Mouse (Mus musculus) ZHBTc4 (cell line): ENCODE measurements around the gene 1810010D01Rik.

Source experiments
- DNase-seq: peaks from one replicate; pipeline ENCODE4 v3.0.0-alpha.2; 2011; ENCODE audit warnings: low read depth, low spot score

Gene 1810010D01Rik

DNA sequence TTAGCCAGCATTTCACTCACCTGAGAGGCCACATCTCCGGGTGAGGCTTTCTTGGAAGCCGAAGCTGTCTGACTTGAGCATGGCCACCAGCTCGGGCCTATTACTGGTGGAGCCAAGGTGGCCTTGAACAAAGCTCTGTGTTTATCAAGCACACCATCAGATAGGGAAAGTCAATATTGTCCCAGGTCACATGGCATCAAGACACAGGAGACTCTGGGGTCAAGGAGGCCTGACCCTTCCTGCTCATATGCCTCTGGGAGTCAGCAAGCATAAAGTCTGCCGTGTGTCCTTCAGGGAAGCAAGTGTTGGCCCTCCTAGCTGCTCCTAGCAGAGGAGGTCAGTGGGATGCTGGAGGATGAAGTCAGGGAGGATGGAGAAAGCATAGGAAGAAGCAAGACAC lies at the start of gene 1810010D01Rik:
1810010D01Rik (minus strand) TSS at position 114 of the 400 bp plus-strand sequence.
- DNase-seq = no peak

DNA sequence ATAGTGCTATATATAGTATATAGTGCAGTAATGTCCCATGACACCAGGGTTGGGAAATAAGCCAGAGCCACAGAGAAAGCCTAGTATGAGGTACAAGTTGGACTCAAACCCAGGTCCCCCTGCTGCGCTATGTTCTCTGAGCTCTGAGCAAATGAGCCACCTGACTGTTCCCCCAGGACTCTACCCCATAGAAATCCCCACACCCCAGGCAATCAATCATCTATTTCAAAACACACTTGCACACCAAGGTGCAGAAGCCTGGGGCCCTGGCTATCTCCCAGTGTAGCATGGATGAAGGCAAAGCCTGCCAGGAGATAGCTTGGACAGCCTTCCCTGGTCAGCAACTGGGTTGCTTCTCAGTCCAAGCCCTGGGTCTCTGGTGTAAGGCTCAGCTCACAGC lies 48.2 kb upstream of the 1810010D01Rik start:
- no peak for DNase-seq

DNA sequence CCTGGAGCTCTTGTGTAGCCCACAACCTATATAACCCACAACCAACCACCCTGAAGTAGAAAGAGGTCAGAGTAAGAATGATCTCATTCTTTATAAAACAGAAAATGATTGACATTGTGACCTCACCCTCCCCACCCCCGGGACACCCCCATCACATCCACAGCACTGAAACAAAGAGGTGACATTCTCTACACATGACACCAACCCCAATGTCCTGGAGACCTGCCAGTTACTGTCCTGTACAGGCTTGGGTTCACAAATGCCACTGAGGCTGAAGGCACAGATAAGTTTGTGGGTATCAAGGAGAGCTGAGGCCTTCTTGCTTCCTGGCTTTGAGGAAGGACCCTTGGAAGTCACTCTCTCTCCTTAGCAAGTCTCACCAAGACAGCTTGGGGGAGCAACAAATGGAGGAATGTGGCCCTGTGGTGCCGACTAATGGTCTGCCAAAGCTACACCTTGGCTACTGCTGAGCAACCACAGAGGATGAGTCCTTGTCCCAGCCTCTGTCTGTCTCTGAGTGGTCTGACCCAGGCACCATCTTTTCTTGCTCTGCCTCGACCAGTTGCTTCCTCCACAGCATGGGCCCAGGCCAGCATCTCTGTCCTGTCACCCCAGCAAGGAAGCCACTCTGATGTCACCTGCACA lies 46.2 kb upstream of the 1810010D01Rik start:
- DNase-seq = peak; percentile 36

DNA sequence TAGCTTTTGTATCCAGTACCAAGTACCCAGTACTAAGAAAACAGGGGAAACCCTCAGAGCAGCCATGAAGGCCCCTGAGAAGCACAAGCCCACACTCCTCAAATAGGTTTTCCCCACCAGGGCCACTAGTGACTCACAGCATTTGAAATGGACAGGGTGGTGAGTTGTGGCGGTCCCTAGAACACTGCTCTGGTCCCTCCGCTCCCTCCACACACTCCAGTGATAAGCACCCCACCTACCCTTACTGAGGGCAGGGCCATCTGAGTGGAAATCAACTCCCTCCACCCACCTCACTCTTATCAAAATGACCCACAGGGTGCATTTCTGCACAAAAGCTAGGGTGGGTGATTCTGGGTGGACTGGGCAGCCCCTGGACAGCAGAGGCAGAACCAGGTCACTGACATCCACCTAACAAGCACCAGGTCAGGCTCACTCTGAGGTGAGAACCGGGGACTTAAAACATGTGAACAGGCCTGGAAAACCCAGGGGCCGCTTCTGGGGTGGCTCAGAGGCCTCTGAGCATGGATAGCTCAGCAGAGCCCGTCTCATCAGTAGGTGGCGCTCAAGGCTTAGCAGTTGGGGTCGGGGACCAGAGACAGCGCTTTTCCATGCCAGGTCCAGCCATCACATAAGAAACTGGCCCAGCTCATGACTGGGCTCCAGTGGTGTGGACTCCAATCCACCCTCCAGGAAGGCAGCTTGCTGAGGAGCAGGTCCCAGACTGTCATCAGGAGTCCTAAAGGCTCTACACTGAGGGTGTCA lies 45.0 kb upstream of the 1810010D01Rik start:
- peak; percentile 60 for DNase-seq

DNA sequence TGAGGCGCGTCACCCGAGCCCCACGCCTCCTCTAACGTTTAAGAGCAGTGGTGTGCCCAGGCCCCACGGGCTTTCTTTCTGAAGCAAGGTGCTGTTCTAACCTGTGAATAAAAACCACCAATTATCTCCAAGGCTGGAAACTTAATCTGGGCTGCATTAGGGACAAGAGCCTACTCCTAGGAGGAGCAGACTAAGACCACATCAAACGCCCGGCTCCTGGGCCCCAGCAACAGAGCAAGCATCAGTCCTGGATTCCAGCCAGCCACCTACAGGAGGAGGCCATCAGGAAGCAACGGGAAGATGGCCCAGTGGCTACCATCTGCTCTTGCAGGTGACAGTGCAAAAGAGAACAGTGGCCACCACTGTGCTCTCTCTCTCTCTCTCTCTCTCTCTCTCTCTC lies 42.3 kb upstream of the 1810010D01Rik start:
- no peak for DNase-seq

DNA sequence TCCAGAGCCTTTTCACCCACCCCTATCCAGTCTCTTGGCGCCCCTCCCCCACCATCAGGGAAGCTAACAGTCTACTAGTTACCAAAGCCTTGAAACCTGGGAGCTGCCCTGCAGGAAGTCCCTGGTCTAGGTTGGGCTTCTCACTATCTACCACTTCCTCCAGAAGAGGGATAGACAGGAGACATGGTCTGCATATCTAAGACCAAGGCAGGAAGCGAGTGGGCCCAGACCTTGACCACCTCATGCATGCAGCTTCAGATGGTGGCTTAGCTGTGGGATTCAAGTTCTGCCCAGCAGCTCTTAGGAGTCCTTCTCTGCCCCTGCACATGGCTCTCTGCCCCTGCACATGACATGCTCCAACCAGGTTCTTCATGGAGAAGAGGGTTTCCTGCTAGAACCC lies 41.0 kb upstream of the 1810010D01Rik start:
- DNase-seq = no peak

DNA sequence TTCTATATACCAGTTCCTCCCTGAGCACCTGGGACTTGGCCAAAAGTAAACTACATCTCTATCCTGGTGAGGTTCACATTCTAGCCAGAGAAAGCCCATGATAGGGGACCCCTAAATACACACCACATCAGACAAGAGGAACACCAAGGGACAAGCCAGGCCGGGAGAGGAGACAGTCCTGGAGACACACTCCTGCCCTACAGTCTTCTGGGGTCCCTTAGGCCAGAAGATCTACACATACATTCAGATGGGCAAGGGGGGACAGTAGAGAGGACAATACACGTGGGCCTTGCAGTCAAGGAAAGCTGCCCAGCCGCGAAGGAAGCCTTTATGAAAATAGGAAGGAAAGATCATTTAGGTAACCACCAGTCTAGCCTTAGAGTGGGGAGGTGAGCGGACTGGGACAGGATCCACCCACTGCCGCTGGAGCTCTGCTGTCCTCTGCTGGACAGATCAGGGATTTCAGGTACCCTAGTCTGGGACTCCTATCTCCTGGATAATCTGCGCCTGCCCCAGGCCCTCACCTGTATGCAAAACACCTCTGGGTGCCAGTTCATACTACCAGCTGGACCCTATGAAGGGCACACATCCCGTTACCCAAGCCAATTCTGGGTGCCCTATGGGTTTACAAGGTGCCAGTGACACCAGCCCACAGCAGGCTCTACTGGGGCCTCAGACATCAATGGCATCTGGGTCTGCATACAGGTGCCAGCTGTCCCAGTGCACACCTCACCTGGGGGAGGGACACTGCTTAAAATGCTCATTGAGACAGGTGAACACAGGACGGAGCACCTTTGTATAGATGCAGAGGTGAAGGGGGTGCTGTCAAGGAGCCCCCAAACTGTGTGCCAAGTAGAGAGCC lies 35.2 kb upstream of the 1810010D01Rik start:
- DNase-seq = peak; percentile 77

DNA sequence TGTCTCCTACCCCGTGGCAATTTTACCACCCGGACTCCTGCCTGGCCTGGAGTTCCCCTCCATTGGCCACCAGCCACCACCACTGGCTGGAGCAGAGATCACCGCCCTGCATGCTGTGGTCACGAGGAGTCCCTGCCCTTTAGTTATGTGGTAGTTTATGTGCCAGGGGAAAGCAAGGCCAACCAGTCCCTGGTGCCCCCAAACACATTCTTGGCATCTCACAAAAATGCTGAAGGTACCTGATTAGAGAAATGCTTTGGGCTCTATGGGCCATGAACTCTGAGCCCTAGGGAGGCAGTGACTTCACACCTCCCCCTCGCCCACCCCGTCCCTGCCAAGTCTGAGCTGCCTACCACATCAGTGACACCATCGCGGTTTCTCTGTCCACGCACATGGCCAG lies 34.1 kb upstream of the 1810010D01Rik start:
- DNase-seq = no peak

DNA sequence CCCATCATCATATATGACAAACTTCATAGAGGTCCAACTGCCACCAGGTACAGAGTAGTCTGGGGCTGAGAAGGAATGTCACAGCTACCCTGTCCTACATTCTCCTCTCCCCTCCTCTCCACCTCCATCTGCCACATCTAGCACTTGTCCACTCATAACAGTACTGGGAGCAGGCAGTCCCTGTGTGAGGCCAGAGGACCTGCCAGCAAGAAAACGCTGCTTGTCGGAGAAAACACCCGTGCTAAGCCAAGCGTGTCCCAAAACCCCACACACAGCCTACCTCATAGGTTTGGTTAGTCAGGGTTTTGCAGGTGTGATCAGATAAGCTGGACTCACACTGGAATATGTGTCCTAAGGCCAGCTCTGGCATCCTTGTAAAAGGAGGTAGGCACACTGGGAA lies 33.0 kb upstream of the 1810010D01Rik start:
- DNase-seq = no peak

DNA sequence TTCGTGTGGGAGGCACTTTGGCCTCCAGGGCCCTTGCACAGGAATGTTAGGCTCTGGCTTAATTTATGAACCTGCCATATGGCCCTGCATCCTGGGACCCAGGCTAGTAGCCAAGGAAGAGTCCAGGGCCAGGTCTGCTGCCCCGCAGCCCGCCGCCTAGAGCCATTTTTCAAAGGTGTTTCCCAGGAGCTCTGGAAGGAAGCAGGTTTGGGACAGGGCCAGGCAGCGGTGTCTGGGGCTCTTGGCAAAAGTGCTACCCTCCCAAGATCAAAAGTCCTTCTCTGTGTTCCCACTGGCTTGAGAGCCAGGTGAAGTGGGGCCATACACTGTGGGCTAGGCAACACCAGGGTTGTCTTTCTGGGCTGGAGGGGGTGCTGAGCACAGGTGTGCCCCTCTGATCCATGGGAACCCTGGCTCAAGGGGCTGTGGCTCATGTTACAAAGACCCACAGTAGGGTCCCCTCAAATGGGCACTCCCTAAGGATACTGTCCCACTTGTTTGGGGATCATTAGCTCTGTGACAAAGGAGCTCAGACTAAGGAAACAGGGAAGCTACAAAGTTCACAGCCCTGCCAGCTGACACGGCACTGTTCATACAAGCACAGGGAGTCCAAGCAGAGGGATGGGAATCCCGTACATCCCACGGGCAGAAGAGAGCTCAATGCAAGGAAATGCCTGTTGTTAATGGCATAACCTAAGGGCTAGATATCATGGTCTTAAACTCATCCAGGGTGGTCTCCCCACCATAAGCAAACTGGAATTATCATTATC lies 32.0 kb upstream of the 1810010D01Rik start:
- no peak for DNase-seq

DNA sequence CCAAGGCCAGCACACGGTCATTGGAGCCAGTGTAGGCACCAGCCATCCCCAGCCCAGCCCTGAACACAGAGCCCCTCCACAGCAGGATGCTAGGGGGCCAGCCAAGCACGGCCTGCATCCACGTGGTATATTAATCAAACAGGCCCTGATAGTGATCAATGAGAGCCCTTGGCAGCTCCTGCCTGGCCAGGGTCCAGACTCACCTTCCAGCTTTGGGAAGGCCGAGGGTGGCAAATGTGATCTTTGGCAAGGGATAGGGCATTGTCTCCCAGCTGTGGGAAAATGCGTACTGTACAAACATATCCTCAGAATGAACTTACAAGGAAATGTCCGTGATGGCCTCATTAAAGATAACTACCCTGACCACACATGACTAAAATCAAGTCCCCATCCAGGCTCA lies 31.2 kb upstream of the 1810010D01Rik start:
- no peak for DNase-seq

DNA sequence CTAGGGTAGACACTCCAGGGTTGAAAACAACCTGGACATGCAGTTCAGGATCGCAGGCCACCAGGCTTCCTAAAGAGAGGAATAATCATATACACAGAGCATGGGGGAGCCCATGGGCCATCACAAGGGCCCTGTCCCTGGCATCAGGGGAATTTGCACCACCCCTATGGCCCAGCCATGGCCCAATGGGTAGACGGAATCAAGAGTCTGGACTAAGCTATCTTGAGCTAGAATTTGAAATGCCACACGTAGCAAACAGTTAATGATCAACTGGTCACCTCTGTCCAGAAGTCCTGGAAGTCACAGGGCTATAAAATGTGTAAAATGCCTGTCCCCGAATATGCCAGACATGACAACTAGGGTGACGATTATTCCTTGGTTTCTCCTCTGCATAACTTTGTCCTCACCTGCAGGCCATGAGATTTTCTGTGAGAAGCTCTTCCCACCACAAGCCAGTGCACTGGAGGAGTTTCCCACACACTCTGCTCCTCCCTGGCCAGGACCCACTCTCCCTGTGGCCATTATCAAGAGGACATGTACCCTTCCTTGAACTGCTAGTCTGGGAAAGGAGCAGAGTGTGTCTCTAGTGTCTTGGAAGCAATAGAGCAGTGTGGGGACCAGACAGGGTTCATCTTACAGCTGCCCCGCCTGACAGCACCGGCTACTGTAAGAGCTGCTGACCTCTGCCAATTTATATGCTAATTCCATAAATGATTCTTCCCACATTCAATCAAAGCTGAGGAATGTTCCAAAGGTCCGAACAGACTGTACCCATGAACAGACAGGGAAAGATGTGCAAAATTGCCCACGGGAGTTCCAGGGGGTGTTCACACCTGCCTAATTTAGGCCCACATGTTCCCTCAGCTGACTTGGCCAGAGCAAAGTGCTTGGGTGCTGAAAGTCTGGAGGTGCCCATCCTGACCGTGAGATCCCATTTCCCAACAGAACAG lies 27.2 kb upstream of the 1810010D01Rik start:
- no peak for DNase-seq

DNA sequence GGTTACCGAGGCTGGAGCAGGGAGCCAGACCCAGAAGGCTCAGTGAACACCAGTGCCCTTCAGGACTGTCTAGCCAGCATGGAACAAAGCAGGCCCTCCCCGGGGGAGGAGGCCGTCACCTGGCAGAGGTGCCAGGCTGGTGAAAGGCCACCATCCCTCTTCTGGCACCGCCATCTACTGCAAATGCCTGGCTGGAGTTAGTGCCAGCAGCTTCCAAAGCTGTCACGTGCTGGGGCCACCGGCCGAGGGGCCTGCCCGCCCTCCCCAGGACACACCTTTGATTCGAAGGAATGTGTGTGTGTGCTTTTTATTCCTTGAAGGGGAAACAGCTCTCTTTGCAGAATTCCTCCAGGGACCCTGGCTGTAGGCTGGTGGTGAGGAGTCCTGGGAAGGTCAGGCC lies 23.7 kb upstream of the 1810010D01Rik start:
- no peak for DNase-seq

DNA sequence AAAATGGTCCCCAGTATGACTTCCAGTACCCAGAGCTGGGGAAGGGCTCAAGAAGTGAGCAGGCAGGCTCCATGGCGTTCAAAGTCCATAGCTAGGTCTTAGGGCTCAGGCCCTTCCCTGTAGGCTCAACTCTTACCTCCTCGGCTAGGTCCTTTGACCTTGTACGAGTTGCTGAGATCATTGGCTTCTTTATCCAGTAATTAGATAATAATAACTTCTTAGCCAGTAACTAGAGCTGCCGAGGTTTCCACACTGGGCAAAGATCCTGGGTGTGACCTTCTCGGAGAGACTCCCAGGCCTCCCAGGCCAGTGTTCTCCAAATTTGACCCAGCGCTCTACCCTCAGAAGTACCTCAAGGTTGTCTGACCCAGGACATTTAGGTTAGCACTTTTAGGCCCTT lies 18.7 kb upstream of the 1810010D01Rik start:
- DNase-seq = no peak

DNA sequence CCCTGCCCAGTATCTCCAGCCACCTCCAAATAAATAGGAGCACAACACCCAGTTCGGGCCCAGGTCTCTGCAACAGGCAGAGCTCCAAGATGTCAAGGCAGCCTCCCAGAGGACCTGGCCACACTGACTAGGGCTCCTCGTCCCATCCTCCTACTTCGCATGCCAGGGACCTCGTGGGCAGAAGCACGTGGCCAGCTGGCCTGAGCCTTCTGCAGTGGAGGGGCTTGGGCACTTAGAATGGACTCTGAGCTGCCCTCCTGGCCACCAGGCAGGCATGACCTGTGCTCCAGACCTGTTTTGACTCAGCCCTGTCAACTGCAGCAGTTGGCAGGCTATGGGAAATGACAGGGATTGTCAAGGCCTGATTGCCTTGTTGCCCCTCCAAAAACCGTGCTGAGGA lies 17.7 kb upstream of the 1810010D01Rik start:
- DNase-seq = no peak

DNA sequence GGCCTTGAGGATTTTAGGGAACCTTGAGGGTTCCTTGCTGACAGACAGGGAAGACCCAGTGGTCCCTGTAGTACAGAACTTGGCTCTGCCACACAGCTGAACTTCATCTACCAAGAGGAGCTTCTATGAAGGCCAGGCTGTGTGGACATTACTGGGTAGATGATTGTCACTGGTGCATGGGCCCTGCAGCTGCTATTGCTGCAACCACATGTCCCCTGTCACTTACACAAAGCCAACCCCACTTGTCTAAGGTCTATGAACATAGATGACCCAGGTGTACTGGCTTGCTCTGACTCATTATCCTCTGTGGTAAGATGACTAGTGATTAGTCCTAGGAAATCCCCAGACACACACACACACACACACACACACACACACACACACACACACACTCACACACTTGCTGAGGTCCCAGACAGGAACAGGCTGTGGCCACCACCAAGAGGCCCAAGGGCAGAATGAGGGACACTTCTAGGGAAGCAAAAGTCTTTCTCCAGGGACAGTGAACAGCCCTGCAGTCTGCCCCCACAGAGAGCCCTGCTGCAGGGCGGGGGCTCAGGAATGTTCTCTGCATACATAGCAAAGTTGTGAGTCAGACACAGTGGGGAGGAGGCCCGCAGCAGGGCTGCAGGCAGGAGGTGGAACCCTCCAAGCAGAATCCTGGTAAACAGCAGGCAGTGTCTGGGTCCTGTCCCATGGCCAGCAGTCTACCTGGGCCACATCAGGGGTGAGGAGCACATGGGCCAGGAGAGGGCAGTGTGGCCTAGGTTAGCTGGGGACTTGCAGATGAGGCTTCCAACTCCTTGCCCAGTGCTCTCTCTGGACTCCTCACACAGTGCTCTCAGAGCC lies 14.1 kb upstream of the 1810010D01Rik start:
- DNase-seq = peak; percentile 45

DNA sequence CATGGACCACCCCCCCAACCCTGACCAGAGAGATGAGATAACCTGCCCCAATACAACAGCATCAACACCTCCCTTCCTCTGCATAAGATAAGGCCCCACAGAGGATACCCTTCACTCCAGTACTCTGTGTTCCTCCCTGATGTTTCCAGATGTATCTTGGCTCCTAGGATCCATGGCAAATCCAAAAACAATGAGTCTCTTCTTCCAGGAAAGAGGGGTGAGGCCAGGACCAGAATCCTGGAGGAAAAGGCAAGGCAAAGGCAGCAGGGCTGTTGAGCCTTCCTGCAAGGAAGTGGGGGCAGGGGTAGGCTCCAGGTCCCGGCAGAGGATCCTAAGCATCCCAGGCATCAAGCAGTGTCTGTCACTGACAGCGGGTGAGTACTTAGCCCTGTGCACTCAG lies 13.4 kb upstream of the 1810010D01Rik start:
- no peak for DNase-seq

DNA sequence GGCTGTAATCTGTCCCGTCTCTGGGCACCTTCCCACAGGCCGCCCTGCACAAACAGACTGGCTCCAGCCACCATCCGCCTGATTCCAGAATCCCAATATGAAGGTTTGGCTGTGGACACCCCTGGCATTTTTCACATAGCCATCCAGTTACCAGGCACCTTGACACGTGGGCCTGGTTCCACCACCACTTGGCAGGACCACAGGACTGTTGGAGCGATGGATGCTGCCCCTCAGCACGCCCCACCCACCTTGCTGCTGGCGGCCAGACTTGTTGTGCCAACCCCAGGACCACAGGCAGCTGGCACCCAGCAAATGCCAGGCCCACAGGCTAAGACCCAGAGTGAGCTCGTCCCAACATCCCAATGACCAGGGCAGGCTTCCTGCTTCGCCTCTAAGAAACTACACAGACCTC lies 11.5 kb upstream of the 1810010D01Rik start:
- no peak for DNase-seq

DNA sequence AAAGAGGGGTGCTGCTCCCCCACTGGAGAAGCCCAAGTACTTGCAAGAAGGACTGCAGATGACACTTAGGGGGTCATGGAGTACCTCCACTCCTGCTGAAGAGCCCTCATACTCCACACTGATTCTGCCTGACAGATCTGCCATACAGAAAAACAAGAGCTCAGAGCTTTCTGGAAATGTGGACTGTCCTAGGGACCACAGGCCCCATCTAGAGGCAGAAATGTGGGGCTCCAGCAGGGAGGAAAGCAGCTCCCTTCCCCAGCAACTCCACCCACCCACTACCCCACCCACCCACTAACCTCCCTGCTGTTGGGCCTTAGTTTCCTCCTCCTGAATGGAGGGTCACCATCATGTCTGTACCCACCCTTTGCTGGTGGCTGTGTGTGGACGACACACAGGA lies 8.7 kb upstream of the 1810010D01Rik start:
- peak; percentile 53 for DNase-seq

DNA sequence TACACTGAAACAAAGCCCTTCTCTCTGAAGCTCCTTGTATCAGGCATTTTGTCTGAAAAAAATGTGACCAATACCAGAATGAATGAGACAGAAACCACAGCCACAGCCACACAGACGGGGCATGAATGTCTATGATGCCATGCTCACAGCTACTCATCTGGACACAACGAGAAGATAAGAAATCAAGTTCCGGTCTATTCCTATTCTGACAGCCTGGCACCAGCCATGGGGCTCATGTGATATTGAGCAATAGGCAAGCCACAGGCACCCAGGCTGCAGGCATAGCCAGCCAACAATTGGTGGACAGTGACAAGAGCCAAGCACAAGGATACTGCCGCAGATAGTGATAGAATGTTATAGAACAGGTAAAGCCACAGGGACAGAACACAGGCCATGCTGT lies 7.6 kb upstream of the 1810010D01Rik start:
- DNase-seq = no peak
